Mouse (Mus musculus) adrenal gland, postnatal 4 days (tissue): ENCODE results near the gene Selenot. TPM values are rescaled to one million over a fixed set of nuclear protein-coding genes. Genes with fewer than 3 reads are reported as not detected.

Experiments used
- DNase-seq, 2 experiments: peaks; one replicate each; pipeline ENCODE4 v3.0.0; 2021 to 2022; ENCODE audit warnings: low spot score in 2 of 2, mixed read lengths in 2 of 2
- total RNA-seq, 2 experiments: library from RNA; stranded (reverse); gene quantifications; 2 replicates each; pipeline ENCODE4 v1.2.3; 2021

Selenot gene
- total RNA-seq, 2 experiments from 2014 or later, result 110 to 113 TPM

GRCm38 (mm10) chr3:58631693-58632092 is 55.3 kb downstream of the Selenot start:
- DNase-seq, result no peak

- DNase-seq, result peak; percentile 8 to 11
These were observed 60.2 kb downstream of the Selenot start, which contains the start of gene Erich6 for GRCm38 (mm10) chr3:58636406-58637295. TSS of gene Erich6 (minus strand) at chr3:58637207.

Other genes starting within 250 kb of the Selenot start
- 10 to 100 TPM; 37.8 to 45.7 TPM for gene Tsc22d2, start 161.9 kb upstream of the Selenot start, total RNA-seq
- gene Eif2a, start 50.8 kb upstream of the Selenot start, total RNA-seq, result 10 to 100 TPM; 69.8 to 72.9 TPM
- gene Serp1, start 50.7 kb upstream of the Selenot start, total RNA-seq, result 10 to 100 TPM; 58.8 to 61.4 TPM
- not detected for gene Erich6, start 60.6 kb downstream of the Selenot start, total RNA-seq
- 10 to 100 TPM; 15.0 to 16.5 TPM for gene Siah2, start 115.8 kb downstream of the Selenot start, total RNA-seq
- gene Mindy4b-ps, start 245.7 kb downstream of the Selenot start, total RNA-seq, result not detected